Mouse (Mus musculus): ENCODE measurements around the gene Klhl8. TPM values are rescaled to one million over a fixed set of nuclear protein-coding genes. Genes with fewer than 3 reads are reported as not detected.
A peak's percentile ranks its signal among the peaks of the same experiment; 100 is the strongest.

Klhl8 gene
- total and polyA plus RNA-seq, 2 experiments from 2014 or later = 32.0 to 38.7 TPM

DNA sequence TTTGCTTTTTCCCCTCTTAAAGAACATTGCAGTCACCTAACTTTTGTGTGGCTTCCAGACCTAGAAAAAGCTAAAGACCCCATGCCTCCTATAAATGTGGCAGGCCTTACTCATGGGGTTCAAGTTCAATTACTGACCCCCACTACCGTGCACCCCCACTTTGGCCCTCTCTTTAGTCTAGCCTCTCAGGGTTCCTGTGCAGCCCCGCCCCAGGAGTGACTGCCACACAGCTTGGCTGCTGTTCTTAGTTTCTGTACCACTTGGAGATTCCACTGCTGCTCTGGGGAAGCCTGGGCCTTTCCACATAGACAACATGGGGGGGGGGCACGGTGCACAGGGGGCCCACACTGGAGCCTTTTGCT is 71.8 kb downstream of the Klhl8 start:
- Histone ChIP-seq H3K4me3 (ENCODE audit: low read length) (no peak overlapping the region), H3K4me1 (ENCODE audit: insufficient read depth, low read length) (0 out of 2 replicates have a peak, but pooled peaks cover 5% of the 10 kb centered on the region), H3K9me3 (ENCODE audit: low read length) (no peaks in the 10 kb centered on the region), H3K9ac (replicated peaks; ENCODE audit: low read length) (no peak overlapping the region), H3K36me3 (ENCODE audit: insufficient read depth, low read length) (no peaks in the 10 kb centered on the region), H3K27me3 (ENCODE audit: insufficient read depth, low read length) (no peaks in the 10 kb centered on the region), H3K27ac (no peak overlapping the region), H3K4me2 (ENCODE audit: low read depth, low read length) (no peak overlapping the region)
- ATAC-seq (no peak), DNase-seq (ENCODE audit: low spot score) (no peak)
- 68% methylated on average over 3 of the region's 3 CpGs for WGBS
- no peak for TF ChIP-seq CTCF (IDR thresholded peaks at IDR 0.05; ENCODE audit: low read depth)

DNA sequence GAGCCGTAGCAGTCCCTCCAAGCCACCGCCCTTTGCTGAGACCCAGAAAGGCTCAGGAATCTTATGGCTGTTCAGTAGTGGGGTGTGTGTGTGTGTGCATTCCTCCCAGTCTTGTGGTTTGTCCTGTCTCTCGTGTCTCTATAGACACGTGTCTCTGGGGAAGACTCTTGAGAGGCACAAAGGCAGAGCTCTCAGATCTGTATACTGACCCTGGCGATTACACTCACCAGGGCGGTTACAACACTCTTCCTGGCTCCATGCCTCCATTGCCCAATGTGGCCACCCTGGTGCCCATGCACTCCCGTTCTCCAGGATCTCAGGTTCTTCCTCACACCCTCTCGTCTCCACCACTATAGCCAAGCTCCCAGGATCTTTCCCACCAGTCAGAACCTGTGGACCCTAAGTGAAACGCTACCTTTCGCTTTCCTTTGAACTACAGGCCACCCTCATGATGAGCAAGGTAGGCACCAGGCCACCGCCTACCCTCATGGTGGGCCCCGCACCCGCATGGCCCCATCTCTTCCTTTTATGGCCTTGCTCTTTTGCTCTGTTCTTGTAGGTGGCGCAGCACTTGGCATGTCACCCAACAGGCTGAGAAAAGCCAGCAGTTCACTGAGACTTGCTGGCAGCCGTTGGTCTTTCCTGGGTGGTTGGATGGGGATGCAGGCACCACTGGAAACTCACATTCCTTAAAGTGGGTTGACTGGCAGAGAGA is 72.4 kb downstream of the Klhl8 start:
- Histone ChIP-seq H3K9ac (replicated peaks; ENCODE audit: low read length) (no peak overlapping the region), H3K4me2 (ENCODE audit: low read depth, low read length) (no peak overlapping the region), H3K9me3 (ENCODE audit: low read length) (no peaks in the 10 kb centered on the region), H3K4me3 (ENCODE audit: low read length) (no peak overlapping the region), H3K4me1 (ENCODE audit: insufficient read depth, low read length) (0 out of 2 replicates have a peak, but pooled peaks cover 5% of the 10 kb centered on the region), H3K36me3 (ENCODE audit: insufficient read depth, low read length) (no peaks in the 10 kb centered on the region), H3K27me3 (ENCODE audit: insufficient read depth, low read length) (no peaks in the 10 kb centered on the region), H3K27ac (no peak overlapping the region)
- DNase-seq (ENCODE audit: low spot score) (no peak), ATAC-seq (no peak)
- 83% methylated on average over 15 of the region's 15 CpGs for WGBS
- TF ChIP-seq CTCF (IDR thresholded peaks at IDR 0.05; ENCODE audit: low read depth) = 0 out of 2 replicates have a peak, but pooled peaks have one; percentile 8

DNA sequence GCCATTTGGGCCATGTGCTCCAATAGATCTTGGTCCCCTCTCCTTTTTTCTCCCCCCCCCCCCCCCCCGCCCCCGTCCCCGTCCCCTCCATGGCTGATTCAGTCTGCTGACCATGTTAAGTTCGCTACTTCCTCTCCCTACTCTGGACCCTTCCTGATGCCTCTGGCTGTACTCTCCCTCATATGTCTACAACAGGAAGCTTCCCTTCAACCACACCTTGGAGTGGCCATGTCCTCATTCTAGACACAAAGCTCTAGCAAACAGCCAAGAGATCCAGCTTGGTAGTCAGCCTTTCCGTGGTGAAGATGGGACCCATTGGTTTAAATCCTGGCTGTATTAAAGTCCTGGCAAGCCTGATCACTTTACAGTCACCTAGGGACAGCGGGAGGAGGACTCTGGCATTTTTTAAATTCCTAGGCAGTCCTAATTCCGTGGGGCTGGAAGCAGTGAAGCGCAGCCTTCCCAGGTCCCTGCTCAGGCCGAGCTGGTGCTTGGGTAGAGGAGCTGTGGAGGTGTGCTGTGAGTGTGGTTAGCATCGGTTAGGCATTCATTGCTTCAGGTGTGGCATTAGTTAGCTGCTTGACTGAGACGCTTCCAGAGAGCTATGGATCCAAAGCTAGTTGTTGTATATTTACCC is 74.8 kb downstream of the Klhl8 start:
- Histone ChIP-seq H3K27ac (no peak overlapping the region), H3K9ac (replicated peaks; ENCODE audit: low read length) (no peak overlapping the region), H3K4me2 (ENCODE audit: low read depth, low read length) (no peak overlapping the region), H3K36me3 (ENCODE audit: insufficient read depth, low read length) (no peaks in the 10 kb centered on the region), H3K4me3 (ENCODE audit: low read length) (no peak overlapping the region), H3K4me1 (ENCODE audit: insufficient read depth, low read length) (0 out of 2 replicates have a peak, but pooled peaks cover 5% of the 10 kb centered on the region), H3K9me3 (ENCODE audit: low read length) (no peaks in the 10 kb centered on the region), H3K27me3 (ENCODE audit: insufficient read depth, low read length) (no peaks in the 10 kb centered on the region)
- no peak for ATAC-seq
- 72% methylated on average over 9 of the region's 11 CpGs for WGBS
- DNase-seq (ENCODE audit: low spot score) = no peak
- TF ChIP-seq CTCF (IDR thresholded peaks at IDR 0.05; ENCODE audit: low read depth) = no peak

DNA sequence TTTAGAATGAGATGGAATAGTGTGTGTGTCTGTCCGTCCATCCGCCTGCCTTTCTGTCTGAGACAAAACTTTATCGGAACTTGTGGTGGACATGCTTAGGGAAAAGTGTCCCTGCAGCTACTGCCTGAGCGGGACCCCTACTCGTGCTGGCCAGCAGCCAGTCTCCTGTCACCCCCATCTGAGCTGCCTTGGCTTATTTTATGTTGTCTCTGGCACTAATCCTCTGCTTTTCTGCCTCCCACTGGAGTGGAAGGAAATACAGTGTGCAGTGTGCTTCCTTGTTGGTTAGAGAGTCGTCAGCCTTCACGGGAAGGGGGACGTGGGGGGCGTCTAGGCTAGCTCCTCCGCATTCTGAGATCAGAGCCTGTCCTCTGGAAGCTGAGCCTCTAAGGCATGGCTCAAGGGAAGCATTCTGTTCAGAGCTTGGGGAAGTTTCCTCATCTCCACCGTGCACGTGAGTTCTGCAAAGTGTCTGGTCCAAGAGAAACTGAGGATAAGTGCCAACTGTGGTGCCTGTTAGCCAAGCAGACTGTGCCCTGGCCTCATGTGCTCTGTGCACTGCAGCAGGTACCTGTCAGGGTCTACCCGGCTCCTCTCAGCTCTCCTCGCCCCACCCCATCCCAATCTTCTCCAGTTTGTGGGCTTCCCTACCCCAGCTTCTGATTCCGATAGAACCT is 75.5 kb downstream of the Klhl8 start:
- 0 out of 2 replicates have a peak, but pooled peaks have one; percentile 33 for ATAC-seq
- Histone ChIP-seq H3K27ac (no peak overlapping the region), H3K4me1 (ENCODE audit: insufficient read depth, low read length) (0 out of 2 replicates have a peak, but pooled peaks cover 5% of the 10 kb centered on the region), H3K4me2 (ENCODE audit: low read depth, low read length) (no peak overlapping the region), H3K9ac (replicated peaks; ENCODE audit: low read length) (no peak overlapping the region), H3K27me3 (ENCODE audit: insufficient read depth, low read length) (no peaks in the 10 kb centered on the region), H3K9me3 (ENCODE audit: low read length) (no peaks in the 10 kb centered on the region), H3K36me3 (ENCODE audit: insufficient read depth, low read length) (no peaks in the 10 kb centered on the region), H3K4me3 (ENCODE audit: low read length) (no peak overlapping the region)
- peak; percentile 32 for DNase-seq (ENCODE audit: low spot score)
- WGBS = 46% methylated on average over 15 of the region's 15 CpGs
- TF ChIP-seq CTCF (IDR thresholded peaks at IDR 0.05; ENCODE audit: low read depth) = no peak

- no peak for ATAC-seq
- Histone ChIP-seq H3K36me3 (ENCODE audit: insufficient read depth, low read length) (no peaks in the 10 kb centered on the region), H3K4me2 (ENCODE audit: low read depth, low read length) (no peak overlapping the region), H3K4me3 (ENCODE audit: low read length) (no peak overlapping the region), H3K27me3 (ENCODE audit: insufficient read depth, low read length) (no peaks in the 10 kb centered on the region), H3K9ac (replicated peaks; ENCODE audit: low read length) (no peak overlapping the region), H3K4me1 (ENCODE audit: insufficient read depth, low read length) (0 out of 2 replicates have a peak, but pooled peaks cover 5% of the 10 kb centered on the region), H3K9me3 (ENCODE audit: low read length) (no peaks in the 10 kb centered on the region), H3K27ac (no peak overlapping the region)
- DNase-seq (ENCODE audit: low spot score) = no peak
- WGBS = 91% methylated on average over 1 of the region's 1 CpGs
- TF ChIP-seq CTCF (IDR thresholded peaks at IDR 0.05; ENCODE audit: low read depth) = no peak
These were observed 80.2 kb downstream of the Klhl8 start for GRCm38 (mm10) chr5:103830886-103831285.

DNA sequence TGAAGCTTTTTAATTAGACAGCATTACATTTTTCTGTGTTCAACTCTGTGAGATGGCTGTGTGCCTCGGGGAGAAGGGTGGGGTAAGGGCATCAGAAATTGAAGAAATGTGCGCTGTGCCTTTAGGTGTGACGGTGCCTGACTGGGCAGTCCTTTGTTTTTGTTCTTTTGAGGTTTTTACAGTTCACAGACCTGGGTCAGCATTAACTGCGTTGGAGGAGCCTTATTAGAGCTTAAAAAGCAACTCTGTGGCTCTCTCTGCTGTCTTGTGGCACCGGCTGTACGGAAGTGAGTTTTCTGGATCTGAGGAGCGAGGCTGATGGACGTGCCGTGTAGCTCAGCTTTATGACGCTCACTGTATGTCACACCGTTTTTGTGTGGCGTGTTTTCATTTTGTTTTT is 81.9 kb downstream of the Klhl8 start:
- TF ChIP-seq CTCF (IDR thresholded peaks at IDR 0.05; ENCODE audit: low read depth) = no peak
- H3K4me1 ChIP-seq (ENCODE audit: insufficient read depth, low read length) = no peaks in the 10 kb centered on the region
- H3K36me3 ChIP-seq (ENCODE audit: insufficient read depth, low read length) = no peaks in the 10 kb centered on the region
- H3K27me3 ChIP-seq (ENCODE audit: insufficient read depth, low read length) = no peaks in the 10 kb centered on the region
- no peak overlapping the region for H3K4me3 ChIP-seq (ENCODE audit: low read length)
- no peaks in the 10 kb centered on the region for H3K9me3 ChIP-seq (ENCODE audit: low read length)
- H3K27ac ChIP-seq = no peak overlapping the region
- ATAC-seq (no peak), DNase-seq (ENCODE audit: low spot score) (no peak)
- no peak overlapping the region for H3K4me2 ChIP-seq (ENCODE audit: low read depth, low read length)
- 73% methylated on average over 12 of the region's 12 CpGs for WGBS
- H3K9ac ChIP-seq (replicated peaks; ENCODE audit: low read length) = no peak overlapping the region

Measured in hindbrain, postnatal 0 days (tissue).